Mouse (Mus musculus) kidney, embryonic 16.5 days (tissue): ENCODE measurements around the gene Gpr160. TPM values are rescaled to one million over a fixed set of nuclear protein-coding genes. Genes with fewer than 3 reads are reported as not detected.

Source experiments
- ATAC-seq: fragments of 200-750 bp; cut with Nextera tagmentation; 2 replicates; pipeline ENCODE4 v1.8.0; 2017; ENCODE audit warnings: moderate TSS enrichment; ENCODE audit not compliant: low FRiP score, low TSS enrichment
- H3K27ac ChIP-seq: fragments of 300-500 bp; sonication (generic); 2 replicates; pipeline ENCODE4 v1.5.1; 2014; ENCODE audit warnings: low read length
- H3K27me3 ChIP-seq: fragments of 300-500 bp; sonication (generic); 2 replicates; pipeline ENCODE4 v1.6.1; 2014; ENCODE audit warnings: low read length, control low read depth, mixed read lengths; ENCODE audit not compliant: insufficient read depth
- H3K36me3 ChIP-seq: fragments of 300-500 bp; sonication (generic); 2 replicates; pipeline ENCODE4 v1.6.1; 2014; ENCODE audit warnings: low read length, control low read depth, mixed read lengths; ENCODE audit not compliant: insufficient read depth
- H3K4me1 ChIP-seq: fragments of 300-500 bp; sonication (generic); 2 replicates; pipeline ENCODE4 v1.6.1; 2014; ENCODE audit warnings: low read length, control low read depth, mixed read lengths; ENCODE audit not compliant: insufficient read depth
- H3K4me2 ChIP-seq: fragments of 300-500 bp; sonication (generic); replicated peaks from 2 replicates; pipeline ENCODE4 v1.6.1; 2014; ENCODE audit warnings: low read depth, low read length
- H3K4me3 ChIP-seq: fragments of 300-500 bp; sonication (generic); 2 replicates; pipeline ENCODE4 v1.5.1; 2014; ENCODE audit warnings: mild to moderate bottlenecking, low read length
- H3K9ac ChIP-seq: fragments of 300-500 bp; sonication (generic); replicated peaks from 2 replicates; pipeline ENCODE4 v1.6.1; 2014; ENCODE audit warnings: low read length
- H3K9me3 ChIP-seq: fragments of 300-500 bp; sonication (generic); 2 replicates; pipeline ENCODE4 v1.6.1; 2016; ENCODE audit warnings: low read length, control low read depth
- WGBS: fragments of 180-500 bp; shearing (Covaris S2); extraction: QIAGEN DNeasy Blood & Tissue Kit; methylation state at CpG from one replicate; pipeline ENCODE4 v1.1.7; 2014; 5-methylcytosine and 5-hydroxymethylcytosine counted together
- polyA plus RNA-seq: library from polyadenylated mRNA; unstranded; fragments of >200 nt; fragmentation: Nextera tagmentation; extraction: Ambion mirVana; gene quantifications from 2 replicates; pipeline ENCODE4 v1.2.1, GENCODE M21; 2015

Gene Gpr160
- polyA plus RNA-seq, 1 experiment from 2014 or later: 17.1 TPM

- Histone ChIP-seq H3K9me3 (no peaks in the 10 kb centered on the region), H3K9ac (no peak overlapping the region), H3K27me3 (no peaks in the 10 kb centered on the region), H3K27ac (no peak overlapping the region), H3K4me2 (no peak overlapping the region), H3K4me3 (no peak overlapping the region), H3K4me1 (no peaks in the 10 kb centered on the region), H3K36me3 (peaks cover 5% of the 10 kb centered on the region; the same call in 1 of the 2 replicates)
- WGBS: 88% methylated on average over 3 of the region's 3 CpGs
- ATAC-seq: no peak
Observed at GRCm38 (mm10) chr3:30887449-30887848, 31.7 kb downstream of the Gpr160 start.

- H3K9ac ChIP-seq: no peak overlapping the region
- H3K4me3 ChIP-seq: no peak overlapping the region
- H3K27ac ChIP-seq: no peak overlapping the region
- H3K4me1 ChIP-seq: no peaks in the 10 kb centered on the region
- peaks cover 5% of the 10 kb centered on the region; the same call in 1 of the 2 replicates for H3K36me3 ChIP-seq
- no peaks in the 10 kb centered on the region for H3K27me3 ChIP-seq
- ATAC-seq: no peak
- WGBS: 26% methylated on average over 1 of the region's 1 CpGs
- no peak overlapping the region for H3K4me2 ChIP-seq
- no peaks in the 10 kb centered on the region for H3K9me3 ChIP-seq
Observed at GRCm38 (mm10) chr3:30889014-30889413, 33.3 kb downstream of the Gpr160 start.

- ATAC-seq: no peak
- H3K9ac ChIP-seq: no peak overlapping the region
Observed at GRCm38 (mm10) chr3:30896721-30897120, 41.0 kb downstream of the Gpr160 start.

GRCm38 (mm10) chr3:30899407-30899806 lies 43.7 kb downstream of the Gpr160 start:
- peaks cover 26% of the 10 kb centered on the region for H3K36me3 ChIP-seq
- no peak for ATAC-seq
- 82% methylated on average over 8 of the region's 8 CpGs for WGBS
- no peaks in the 10 kb centered on the region for H3K4me1 ChIP-seq
- H3K4me3 ChIP-seq: no peak overlapping the region
- H3K4me2 ChIP-seq: no peak overlapping the region
- no peaks in the 10 kb centered on the region for H3K9me3 ChIP-seq
- no peaks in the 10 kb centered on the region for H3K27me3 ChIP-seq
- no peak overlapping the region for H3K27ac ChIP-seq
- no peak overlapping the region for H3K9ac ChIP-seq

More at GRCm38 (mm10) chr3:30896721-30897120, 41.0 kb downstream of the Gpr160 start:
- no peaks in the 10 kb centered on the region for H3K27me3 ChIP-seq
- H3K4me2 ChIP-seq: no peak overlapping the region
- H3K36me3 ChIP-seq: peaks cover 24% of the 10 kb centered on the region
- H3K4me1 ChIP-seq: no peaks in the 10 kb centered on the region
- WGBS: 57% methylated on average over 5 of the region's 5 CpGs
- H3K9me3 ChIP-seq: no peaks in the 10 kb centered on the region
- no peak overlapping the region for H3K4me3 ChIP-seq
- H3K27ac ChIP-seq: no peak overlapping the region

- Histone ChIP-seq H3K27ac (no peak overlapping the region), H3K4me3 (no peak overlapping the region), H3K9me3 (no peaks in the 10 kb centered on the region), H3K4me1 (no peaks in the 10 kb centered on the region), H3K27me3 (no peaks in the 10 kb centered on the region), H3K36me3 (peaks cover 23% of the 10 kb centered on the region), H3K4me2 (no peak overlapping the region), H3K9ac (no peak overlapping the region)
- WGBS: 86% methylated on average over 1 of the region's 1 CpGs
- no peak for ATAC-seq
Observed at GRCm38 (mm10) chr3:30904658-30905057, 48.9 kb downstream of the Gpr160 start.

GRCm38 (mm10) chr3:30917160-30917559 lies 61.4 kb downstream of the Gpr160 start:
- Histone ChIP-seq H3K36me3 (peaks cover 37% of the 10 kb centered on the region), H3K27me3 (no peaks in the 10 kb centered on the region), H3K27ac (no peak overlapping the region), H3K4me2 (no peak overlapping the region), H3K4me3 (no peak overlapping the region), H3K9me3 (0 out of 2 replicates have a peak, but pooled peaks cover 4% of the 10 kb centered on the region), H3K9ac (no peak overlapping the region), H3K4me1 (no peaks in the 10 kb centered on the region)
- 71% methylated on average over 4 of the region's 4 CpGs for WGBS
- no peak for ATAC-seq

GRCm38 (mm10) chr3:30927664-30928063 lies 71.9 kb downstream of the Gpr160 start:
- H3K4me3 ChIP-seq: no peak overlapping the region
- no peaks in the 10 kb centered on the region for H3K27me3 ChIP-seq
- 93% methylated on average over 3 of the region's 3 CpGs for WGBS
- no peaks in the 10 kb centered on the region for H3K4me1 ChIP-seq
- H3K4me2 ChIP-seq: no peak overlapping the region
- H3K27ac ChIP-seq: no peak overlapping the region
- H3K9ac ChIP-seq: no peak overlapping the region
- ATAC-seq: no peak
- H3K9me3 ChIP-seq: no peaks in the 10 kb centered on the region
- peaks cover 32% of the 10 kb centered on the region for H3K36me3 ChIP-seq

- ATAC-seq: no peak
- Histone ChIP-seq H3K4me2 (no peak overlapping the region), H3K27ac (no peak overlapping the region), H3K9me3 (no peaks in the 10 kb centered on the region), H3K4me3 (no peak overlapping the region), H3K27me3 (no peaks in the 10 kb centered on the region), H3K4me1 (no peaks in the 10 kb centered on the region), H3K36me3 (peaks cover 31% of the 10 kb centered on the region), H3K9ac (no peak overlapping the region)
- 58% methylated on average over 3 of the region's 3 CpGs for WGBS
Observed at GRCm38 (mm10) chr3:30929828-30930227, 74.1 kb downstream of the Gpr160 start.

GRCm38 (mm10) chr3:30934384-30934783 lies 78.6 kb downstream of the Gpr160 start:
- Histone ChIP-seq H3K4me3 (no peak overlapping the region), H3K36me3 (peaks cover 28% of the 10 kb centered on the region), H3K9ac (no peak overlapping the region), H3K4me2 (no peak overlapping the region), H3K27ac (no peak overlapping the region), H3K9me3 (no peaks in the 10 kb centered on the region), H3K4me1 (no peaks in the 10 kb centered on the region), H3K27me3 (no peaks in the 10 kb centered on the region)
- ATAC-seq: no peak
